In the genomic region with DNA sequence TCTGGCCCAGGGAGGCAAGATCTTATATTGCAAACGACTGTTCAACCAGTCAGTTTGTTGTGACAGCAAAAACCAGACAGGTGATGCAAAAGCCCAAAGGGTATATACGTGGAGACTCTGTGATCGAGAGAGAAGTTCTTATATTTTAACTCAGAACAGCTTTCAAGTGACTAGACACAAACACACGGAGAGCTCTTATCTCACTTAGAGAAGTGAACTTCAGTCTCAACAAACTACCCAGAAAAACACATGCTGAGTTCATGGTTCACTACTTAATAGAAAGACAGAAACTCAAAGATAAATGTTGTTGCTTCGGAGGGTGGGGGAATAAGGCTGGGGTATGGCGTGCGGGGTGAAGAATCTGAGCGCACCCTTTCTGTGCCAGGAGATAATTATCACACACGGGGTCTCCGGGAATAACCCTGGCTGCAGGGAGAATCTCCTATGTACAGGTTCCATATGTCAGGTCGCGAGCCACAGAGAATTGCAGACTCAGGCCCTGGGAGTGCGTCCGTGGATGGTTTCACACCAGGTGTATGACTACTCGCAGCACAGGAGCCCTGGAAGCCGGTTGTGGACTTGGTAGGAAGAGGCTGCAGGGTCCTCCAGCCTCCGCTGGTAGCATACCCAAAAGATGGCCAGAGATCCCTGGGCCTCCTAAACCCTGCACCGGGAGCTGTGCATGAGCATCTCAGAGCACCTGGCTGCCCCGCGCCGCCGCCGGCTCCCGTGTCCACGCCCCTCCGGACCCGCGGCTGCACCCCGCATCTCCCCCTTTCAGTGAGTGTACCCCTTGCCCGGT, we compare ENCODE assay signal across 1 mouse cellular context.
TF ChIP-seq lines count a peak whose summit lies in the region.

No protein-coding gene starts in this region.

TF ChIP-seq in MEL, 35 proteins besides CTCF, POLR2A, EP300 and RAD21 (continued from another document):
- peak; percentile 86 for TF ChIP-seq SIN3A (IDR thresholded peaks at IDR 0.05; ENCODE audit: low read length)
- TF ChIP-seq MYC (IDR thresholded peaks at IDR 0.05; ENCODE audit: low read depth, low read length), result 0 out of 2 replicates have a peak, but pooled peaks have one; percentile 36
- TF ChIP-seq MYB (IDR thresholded peaks at IDR 0.05; ENCODE audit: low read depth, low read length), result no peak
- no peak for TF ChIP-seq KAT2A (conservative IDR thresholded peaks at IDR 0.05; ENCODE audit: low read depth, low read length)
- TF ChIP-seq GATA1 (IDR thresholded peaks at IDR 0.05; ENCODE audit: low read depth, low read length), result peak; percentile 42
